Mouse (Mus musculus) megakaryocyte, embryonic 14.5 days (primary cell): ENCODE measurements around the gene Igfbp1. TPM values are rescaled to one million over a fixed set of nuclear protein-coding genes. Genes with fewer than 3 reads are reported as not detected.

Source experiments
- H3K27me3 ChIP-seq: replicated peaks from 2 replicates; pipeline ENCODE3; 2012; ENCODE audit warnings: inconsistent platforms
- H3K36me3 ChIP-seq: replicated peaks from 2 replicates; pipeline ENCODE3; 2012; ENCODE audit warnings: low read length, inconsistent platforms, mixed read lengths
- H3K4me1 ChIP-seq: 2 replicates; pipeline ENCODE4 v1.6.1; 2012; ENCODE audit warnings: inconsistent platforms
- H3K4me3 ChIP-seq: replicated peaks from 2 replicates; pipeline ENCODE3; 2012; ENCODE audit warnings: moderate library complexity, mild to moderate bottlenecking, inconsistent platforms
- H3K9me3 ChIP-seq: 2 replicates; pipeline ENCODE4 v1.6.1; 2012; ENCODE audit warnings: inconsistent platforms
- FLI1 ChIP-seq: IDR thresholded peaks from 2 replicates; pipeline ENCODE4 v1.6.1; 2012; ENCODE audit warnings: low read length, inconsistent platforms, mixed read lengths
- GATA1 ChIP-seq: IDR thresholded peaks from 3 replicates; pipeline ENCODE4 v1.6.1; 2012; ENCODE audit warnings: mixed read lengths, low read length, inconsistent platforms, borderline replicate concordance
- polyA plus RNA-seq: library from polyadenylated mRNA; stranded (reverse); fragments of >175 nt; gene quantifications from 2 replicates; pipeline ENCODE4 v1.2.3, GENCODE M21; 2012; ENCODE audit warnings: low replicate concordance; ENCODE audit not compliant: insufficient read depth

Igfbp1 gene
- polyA plus RNA-seq, 1 experiment, result not detected

DNA sequence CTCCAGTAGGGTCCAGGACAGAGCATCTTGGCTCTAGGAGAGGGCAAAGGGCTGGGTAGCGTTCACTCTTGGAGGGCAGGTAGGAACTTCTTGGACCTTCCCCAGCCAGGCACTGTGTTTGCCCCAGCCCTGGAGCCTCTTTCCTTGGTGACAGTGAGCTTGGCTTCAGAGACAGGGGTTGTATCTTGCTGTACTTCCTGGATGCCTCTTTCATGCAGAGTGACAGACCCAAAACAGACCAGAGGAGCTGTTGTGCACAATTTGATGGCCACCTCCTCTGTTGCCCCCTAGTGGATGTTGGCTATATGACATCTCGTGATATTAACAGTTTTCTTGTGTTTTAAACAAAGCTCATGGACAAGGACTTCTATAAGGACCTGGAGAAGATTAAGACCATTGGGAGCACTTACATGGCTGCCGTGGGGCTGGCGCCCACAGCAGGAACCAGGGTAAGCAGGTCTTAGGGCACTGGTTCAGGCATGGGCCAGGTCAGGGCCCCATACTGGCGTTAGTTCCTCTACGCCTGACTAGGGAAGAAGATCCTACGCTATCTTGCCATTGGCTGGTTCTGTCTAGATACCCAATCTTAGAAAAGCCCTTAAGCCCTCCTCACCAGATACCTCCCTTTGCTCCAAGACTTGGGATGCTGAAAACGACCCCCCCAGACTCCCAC, 35.9 kb upstream of the Igfbp1 start:
- no peak for TF ChIP-seq GATA1
- TF ChIP-seq FLI1, result no peak
- H3K4me3 ChIP-seq, result no peak overlapping the region
- H3K4me1 ChIP-seq, result peaks cover 3% of the 10 kb centered on the region; the same call in 1 of the 2 replicates
- no peaks in the 10 kb centered on the region for H3K9me3 ChIP-seq
- no peaks in the 10 kb centered on the region for H3K36me3 ChIP-seq
- H3K27me3 ChIP-seq, result no peaks in the 10 kb centered on the region

DNA sequence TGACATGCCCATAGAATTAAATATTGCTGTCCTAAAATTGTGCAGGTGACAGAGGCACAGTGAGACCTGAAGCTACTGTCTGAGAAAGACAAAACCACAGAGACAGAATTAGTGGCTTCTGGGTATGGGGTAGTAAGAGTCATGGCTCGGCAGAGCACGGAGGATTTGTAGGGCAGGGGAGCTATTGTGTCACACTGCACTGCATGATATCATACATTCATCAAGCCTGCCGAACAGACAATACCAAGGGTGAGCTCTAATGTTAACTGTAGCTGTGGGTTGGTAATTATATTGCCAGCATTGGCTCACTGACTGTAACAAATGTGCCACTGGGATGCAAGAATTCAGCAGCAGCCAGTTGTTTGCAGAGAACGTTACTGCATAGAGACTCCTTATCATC, 33.2 kb upstream of the Igfbp1 start:
- peaks cover 2% of the 10 kb centered on the region; the same call in 1 of the 2 replicates for H3K9me3 ChIP-seq
- H3K4me3 ChIP-seq, result no peak overlapping the region
- peaks cover 3% of the 10 kb centered on the region; the same call in 1 of the 2 replicates for H3K4me1 ChIP-seq
- H3K27me3 ChIP-seq, result no peaks in the 10 kb centered on the region
- no peak for TF ChIP-seq GATA1
- no peak for TF ChIP-seq FLI1
- H3K36me3 ChIP-seq, result no peaks in the 10 kb centered on the region

DNA sequence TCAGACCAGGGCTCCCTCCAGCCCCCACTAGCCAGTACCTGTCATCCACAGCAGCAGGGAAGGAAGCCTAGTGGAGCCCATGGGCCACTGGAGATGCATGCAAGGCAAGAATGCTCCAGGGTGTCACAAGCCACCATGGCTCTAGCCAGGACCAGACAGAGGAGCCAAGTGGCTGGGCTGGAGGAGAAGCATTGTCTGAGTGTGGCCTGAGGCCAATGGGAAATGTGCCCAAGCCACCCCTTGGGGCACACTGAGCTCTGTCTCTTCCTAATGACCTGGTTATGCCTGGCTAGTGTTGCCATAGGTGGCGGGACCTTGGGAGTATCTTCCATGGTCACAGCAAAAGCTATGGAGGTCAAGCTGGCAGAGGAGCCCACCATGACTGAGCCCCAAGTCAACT, 27.9 kb upstream of the Igfbp1 start:
- Histone ChIP-seq H3K27me3 (no peaks in the 10 kb centered on the region), H3K4me1 (no peaks in the 10 kb centered on the region), H3K36me3 (no peaks in the 10 kb centered on the region), H3K4me3 (no peak overlapping the region), H3K9me3 (peaks cover 9% of the 10 kb centered on the region; the same call in 1 of the 2 replicates)
- TF ChIP-seq FLI1 (no peak), GATA1 (no peak)

DNA sequence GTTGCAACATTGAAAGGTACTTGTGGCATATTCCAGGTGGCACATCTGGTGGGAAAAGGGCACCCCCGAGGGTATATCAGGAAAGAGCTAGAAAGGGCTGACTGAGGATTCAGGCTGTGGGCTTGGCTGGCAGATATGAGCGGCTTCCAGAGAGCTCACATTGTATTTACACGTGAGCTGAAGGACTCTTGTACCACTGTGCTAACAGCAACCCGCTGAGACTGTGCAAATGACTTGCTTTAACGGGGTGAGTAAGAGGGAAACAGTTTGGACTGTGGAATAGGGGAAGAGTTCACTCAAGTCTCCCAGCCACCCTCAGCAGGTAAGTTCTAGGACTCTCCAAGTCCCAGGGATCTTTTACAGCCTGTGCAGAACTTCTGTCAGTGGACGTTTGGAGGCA, 23.9 kb upstream of the Igfbp1 start:
- Histone ChIP-seq H3K27me3 (no peaks in the 10 kb centered on the region), H3K4me3 (no peak overlapping the region), H3K4me1 (no peaks in the 10 kb centered on the region), H3K36me3 (no peaks in the 10 kb centered on the region), H3K9me3 (peaks cover 16% of the 10 kb centered on the region; the same call in 1 of the 2 replicates)
- TF ChIP-seq GATA1 (no peak), FLI1 (no peak)

DNA sequence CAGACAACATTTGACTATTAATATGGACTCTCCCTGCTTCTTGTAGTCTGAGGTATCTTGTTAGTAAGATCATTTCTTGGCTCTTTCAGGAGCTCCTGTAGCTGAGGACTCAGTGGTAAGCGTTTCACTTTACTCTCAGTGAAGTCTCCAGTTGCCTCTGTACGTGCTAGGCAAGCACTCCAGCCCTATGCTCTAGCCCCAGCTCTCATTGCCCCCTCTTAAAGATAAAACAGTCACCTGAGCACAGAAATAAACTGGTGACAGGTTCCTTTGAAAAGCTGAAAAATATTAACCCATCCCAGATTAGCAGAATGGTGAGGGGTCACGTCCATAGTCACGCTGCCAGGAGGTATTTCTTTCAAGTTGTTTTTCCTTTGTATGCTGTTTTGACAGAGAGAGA, 18.9 kb upstream of the Igfbp1 start:
- no peaks in the 10 kb centered on the region for H3K36me3 ChIP-seq
- TF ChIP-seq FLI1 (no peak), GATA1 (no peak)
- no peak overlapping the region for H3K4me3 ChIP-seq
- H3K4me1 ChIP-seq, result no peaks in the 10 kb centered on the region
- H3K27me3 ChIP-seq, result no peaks in the 10 kb centered on the region
- 0 out of 2 replicates have a peak, but pooled peaks cover 9% of the 10 kb centered on the region for H3K9me3 ChIP-seq

DNA sequence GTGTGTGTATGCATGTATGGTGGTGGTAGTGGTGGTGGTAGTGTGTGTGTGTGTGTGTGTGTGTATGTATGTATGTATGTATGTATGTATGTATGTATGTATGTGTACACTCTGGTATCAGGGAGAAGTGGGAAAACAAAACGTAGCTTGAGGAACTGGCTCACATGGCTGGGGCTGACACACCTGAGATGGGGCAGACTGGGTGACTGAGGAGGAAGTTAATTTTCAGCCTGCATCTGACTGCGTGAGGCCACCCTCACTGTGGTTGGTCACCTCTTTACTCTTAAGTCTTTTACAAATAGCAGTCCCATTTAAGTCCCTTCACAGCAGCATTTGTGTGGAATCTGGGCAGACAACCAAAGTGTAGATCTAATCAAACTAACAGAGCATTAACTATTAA, 18.3 kb upstream of the Igfbp1 start:
- TF ChIP-seq FLI1, result no peak
- TF ChIP-seq GATA1, result no peak
- Histone ChIP-seq H3K4me1 (no peaks in the 10 kb centered on the region), H3K27me3 (no peaks in the 10 kb centered on the region), H3K4me3 (no peak overlapping the region), H3K36me3 (no peaks in the 10 kb centered on the region), H3K9me3 (0 out of 2 replicates have a peak, but pooled peaks cover 9% of the 10 kb centered on the region)

DNA sequence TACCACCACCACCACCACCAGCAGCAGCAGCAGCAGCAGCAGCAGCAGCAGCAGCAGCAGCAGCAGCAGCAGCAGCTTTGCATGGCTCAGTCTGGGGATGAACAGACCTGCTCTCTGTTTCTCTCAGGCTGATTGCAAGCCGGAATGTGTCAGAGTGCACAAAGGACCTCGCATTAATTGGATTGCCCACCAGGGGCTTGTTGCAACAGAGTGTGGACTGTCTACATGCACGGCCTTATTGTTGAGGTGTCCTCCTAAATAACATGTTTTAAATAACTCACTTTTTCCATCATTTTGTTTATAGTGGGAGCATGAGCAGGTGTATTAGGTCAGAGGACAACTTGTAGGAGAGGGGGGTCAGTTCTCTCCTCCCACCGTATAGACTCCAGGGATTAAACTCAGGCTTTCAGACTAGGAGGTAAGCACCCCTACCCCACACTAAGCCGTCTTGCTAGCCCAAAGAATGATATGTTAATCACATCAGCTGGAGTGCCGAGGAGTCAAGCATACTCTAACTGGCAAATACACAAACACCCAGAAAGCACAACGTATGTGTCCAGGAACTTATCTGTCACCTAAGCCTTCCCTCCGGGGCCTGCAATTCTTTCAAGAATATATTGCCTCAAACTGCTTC, 15.1 kb upstream of the Igfbp1 start:
- H3K4me3 ChIP-seq, result no peak overlapping the region
- H3K9me3 ChIP-seq, result 0 out of 2 replicates have a peak, but pooled peaks cover 2% of the 10 kb centered on the region
- H3K36me3 ChIP-seq, result no peaks in the 10 kb centered on the region
- H3K27me3 ChIP-seq, result no peaks in the 10 kb centered on the region
- TF ChIP-seq GATA1, result no peak
- no peak for TF ChIP-seq FLI1
- H3K4me1 ChIP-seq, result no peaks in the 10 kb centered on the region

DNA sequence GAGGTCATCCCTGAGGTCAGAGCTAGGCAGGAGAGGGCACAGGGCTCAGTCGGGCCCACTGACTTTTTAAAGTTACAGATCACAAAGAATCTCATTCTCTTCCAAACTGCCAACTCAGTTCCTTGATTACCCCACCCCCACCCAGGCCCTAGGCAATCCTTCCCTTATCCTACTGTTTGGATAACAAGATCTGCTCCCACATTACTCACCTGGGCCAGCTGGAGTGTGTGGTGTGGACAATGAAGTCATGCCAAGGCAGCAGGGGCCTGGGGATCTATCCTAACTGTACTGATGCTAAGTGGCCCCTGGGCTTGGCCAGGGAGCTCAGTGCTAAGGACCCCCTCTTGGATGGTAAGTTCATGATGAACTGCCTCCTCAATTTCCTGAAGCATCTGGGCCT, 13.2 kb upstream of the Igfbp1 start:
- H3K4me3 ChIP-seq, result no peak overlapping the region
- H3K4me1 ChIP-seq, result no peaks in the 10 kb centered on the region
- H3K36me3 ChIP-seq, result no peaks in the 10 kb centered on the region
- no peaks in the 10 kb centered on the region for H3K9me3 ChIP-seq
- no peaks in the 10 kb centered on the region for H3K27me3 ChIP-seq
- TF ChIP-seq FLI1, result no peak
- no peak for TF ChIP-seq GATA1

DNA sequence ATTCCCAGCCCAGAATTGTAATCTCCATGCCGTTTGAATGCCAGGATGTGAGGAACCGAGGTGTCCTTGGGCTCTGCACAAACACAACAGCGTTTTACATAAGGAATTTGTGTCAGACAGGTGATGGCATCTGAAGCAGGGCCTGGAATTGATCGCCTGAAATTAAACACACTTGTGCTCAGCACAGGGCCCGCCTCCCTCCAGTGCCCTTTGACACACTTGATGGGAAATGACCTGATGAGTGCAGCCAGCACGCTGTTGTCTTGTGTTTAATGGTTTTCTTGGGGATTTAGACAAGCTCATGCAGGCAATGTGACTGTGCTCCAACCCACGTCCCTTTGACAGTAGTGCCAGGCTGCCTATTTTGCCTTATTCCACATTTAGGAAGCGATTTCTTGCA, 10.1 kb upstream of the Igfbp1 start:
- H3K36me3 ChIP-seq, result no peaks in the 10 kb centered on the region
- no peaks in the 10 kb centered on the region for H3K27me3 ChIP-seq
- no peak overlapping the region for H3K4me3 ChIP-seq
- no peaks in the 10 kb centered on the region for H3K9me3 ChIP-seq
- no peaks in the 10 kb centered on the region for H3K4me1 ChIP-seq
- TF ChIP-seq GATA1, result no peak
- TF ChIP-seq FLI1, result no peak

DNA sequence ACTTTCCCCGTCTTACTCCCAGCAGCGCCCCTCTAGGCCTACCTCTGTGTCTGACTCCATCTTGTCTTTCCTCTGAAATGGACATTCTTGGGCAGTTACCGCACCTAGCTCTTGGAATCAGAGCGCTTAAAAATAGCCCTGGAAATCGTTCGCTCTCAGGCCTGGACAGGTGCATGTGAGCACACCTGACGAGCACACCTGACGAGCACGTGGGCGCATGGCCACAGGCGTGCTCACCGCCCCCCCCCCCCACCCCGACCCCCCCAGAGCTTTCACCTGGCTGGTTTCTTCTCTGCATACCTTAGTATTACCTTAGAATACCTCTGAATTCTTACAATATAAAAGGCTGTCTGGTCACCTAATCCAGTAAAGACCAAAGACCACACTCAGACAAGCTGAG, 9.1 kb upstream of the Igfbp1 start, which contains the start of gene Gm11985:
Gene Gm11985 (minus strand): TSS at position 101 of the 400 bp plus-strand sequence.
- no peaks in the 10 kb centered on the region for H3K9me3 ChIP-seq
- H3K36me3 ChIP-seq, result no peaks in the 10 kb centered on the region
- no peak within 1 kb of the TSS for H3K4me3 ChIP-seq
- no peak for TF ChIP-seq GATA1
- no peak for TF ChIP-seq FLI1
- H3K27me3 ChIP-seq, result no peaks in the 10 kb centered on the region
- no peaks in the 10 kb centered on the region for H3K4me1 ChIP-seq
